18 mouse cellular contexts compared by ENCODE assay signal in the genomic region with DNA sequence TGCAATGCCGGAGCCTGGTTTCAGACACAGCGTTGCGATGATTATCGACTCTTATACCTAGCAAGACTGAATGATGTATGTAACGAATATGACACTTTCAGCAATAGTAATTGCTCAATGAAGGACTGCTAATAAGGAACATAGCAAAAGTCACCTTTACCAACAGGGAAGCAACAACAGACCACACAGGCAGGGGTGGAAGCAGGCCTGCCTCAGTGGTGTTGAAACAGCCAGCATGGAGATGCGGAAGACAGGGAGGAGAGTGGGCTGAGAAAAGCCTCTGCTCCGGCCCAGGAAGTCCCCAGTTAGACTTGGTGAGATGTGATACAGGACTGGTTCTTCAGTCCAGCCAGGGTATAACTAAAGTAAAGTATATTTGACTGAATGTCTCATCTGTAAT.
"Had no signal": no experiment of that assay in that cellular context is flagged by ENCODE, and none has a peak within 500 bp of the region (broad histone marks: within the 10 kb centered on the region; RNA-seq: fewer than 3 reads in every experiment).

No protein-coding gene starts in this region.

- ATAC-seq: midbrain, embryonic 13.5 days had no signal

- H3K27ac ChIP-seq: macrophage; midbrain, embryonic 13.5 days; midbrain, embryonic 15.5 days; neural tube, embryonic 13.5 days; neural tube, embryonic 15.5 days had no signal

- DNase-seq: lung, adult 18-20 months; lung, embryonic 14.5 days; lung, postnatal 10 days; retina, postnatal 1 day; right cerebral cortex, adult 18-20 months; right cerebral cortex, postnatal 25 days; right cerebral cortex, postnatal 4 days; spleen, adult 18-20 months; thymus, adult 18-20 months; thymus, postnatal 14 days; thymus, postnatal 36 days had no signal

- H3K4me3 ChIP-seq: megakaryocyte, embryonic 14.5 days; midbrain, embryonic 13.5 days; midbrain, embryonic 15.5 days; myocyte; neural tube, embryonic 13.5 days; neural tube, embryonic 15.5 days had no signal
